Mouse (Mus musculus) ES-E14 (cell line): ENCODE data around the gene Prpsap1. TPM values are rescaled to one million over a fixed set of nuclear protein-coding genes. Genes with fewer than 3 reads are reported as not detected.

Experiments
- DNase-seq: peaks from one replicate; pipeline ENCODE4 v3.0.0-alpha.2; 2013; ENCODE audit warnings: low read depth, low spot score
- H3K27ac ChIP-seq: 2 replicates; pipeline ENCODE4 v1.5.1; 2012; ENCODE audit warnings: low read depth, mild to moderate bottlenecking, low read length, moderate library complexity, mixed read lengths; ENCODE audit not compliant: poor library complexity, insufficient read depth, severe bottlenecking
- H3K36me3 ChIP-seq: 2 replicates; pipeline ENCODE4 v1.6.1; 2012; ENCODE audit warnings: mild to moderate bottlenecking, low read length, moderate library complexity, mixed read lengths; ENCODE audit not compliant: control insufficient read depth, poor library complexity, insufficient read depth, severe bottlenecking
- H3K4me1 ChIP-seq, 2 experiments: fragments of 150-350 bp in 1 of 2; sonication (generic) in 1 of 2; 2 replicates each; pipeline ENCODE4 v1.6.1; 2012; ENCODE audit warnings: low read length in 2 of 2, mild to moderate bottlenecking in 1 of 2, mixed read lengths in 1 of 2; ENCODE audit not compliant: control insufficient read depth in 2 of 2, insufficient read depth in 2 of 2, poor library complexity in 1 of 2
- H3K4me3 ChIP-seq, 2 experiments: fragments of 150-350 bp in 1 of 2; sonication (generic) in 1 of 2; 2 replicates each; pipeline ENCODE4 v1.5.1; 2012; ENCODE audit warnings: low read length in 2 of 2, low read depth in 1 of 2, mild to moderate bottlenecking in 1 of 2, mixed read lengths in 1 of 2; ENCODE audit not compliant: insufficient read depth in 1 of 2, poor library complexity in 1 of 2, severe bottlenecking in 1 of 2
- H3K9ac ChIP-seq: 2 replicates; pipeline ENCODE4 v1.6.1; 2012; ENCODE audit warnings: low read depth, mild to moderate bottlenecking, low read length, mixed read lengths; ENCODE audit not compliant: poor library complexity, insufficient read depth, severe bottlenecking
- H3K9me3 ChIP-seq: fragments of 150-350 bp; sonication (generic); 2 replicates; pipeline ENCODE4 v1.6.1; 2012; ENCODE audit warnings: low read depth, mild to moderate bottlenecking, low read length; ENCODE audit not compliant: control insufficient read depth, insufficient read depth
- CHD2 ChIP-seq: IDR thresholded peaks from 2 replicates; pipeline ENCODE4 v1.6.1; 2014; ENCODE audit warnings: mild to moderate bottlenecking, low read depth, low read length, inconsistent platforms
- HCFC1 ChIP-seq: IDR thresholded peaks from 2 replicates; pipeline ENCODE4 v1.6.1; 2012; ENCODE audit warnings: low read length, inconsistent platforms, borderline replicate concordance; ENCODE audit not compliant: insufficient read depth
- MAFK ChIP-seq: IDR thresholded peaks from 2 replicates; pipeline ENCODE4 v1.6.1; 2014; ENCODE audit warnings: mild to moderate bottlenecking, low read depth, low read length, inconsistent platforms; ENCODE audit not compliant: insufficient read depth
- ZC3H11A ChIP-seq: IDR thresholded peaks from 2 replicates; pipeline ENCODE4 v1.6.1; 2012; ENCODE audit warnings: low read depth, mild to moderate bottlenecking, inconsistent platforms, low read length, borderline replicate concordance
- ZNF384 ChIP-seq: IDR thresholded peaks from 2 replicates; pipeline ENCODE4 v1.6.1; 2012; ENCODE audit warnings: low read depth, low read length, inconsistent platforms
- in situ Hi-C, 2 experiments: fragments of 600-800 bp; cut with MboI; formaldehyde crosslinking; loops; one replicate each; pipeline ENCODE4 v1.15.1; 2025; ENCODE audit warnings: low sequenced_read_pairs in 2 of 2, inconsistent platforms in 1 of 2; ENCODE audit not compliant: unreplicated experiment in 2 of 2
- total RNA-seq: library from RNA; depleted of rRNA; stranded (reverse); fragments of 300-350 nt; gene quantifications from 2 replicates; pipeline ENCODE4 v1.2.3, GENCODE M21; 2012

Gene Prpsap1
- total RNA-seq, 1 experiment = 121 TPM

GRCm38 (mm10) chr11:116528636-116529320 is 34.8 kb upstream of the Prpsap1 start:
- no peaks in the 10 kb centered on the region for H3K36me3 ChIP-seq
- no peak for TF ChIP-seq MAFK
- TF ChIP-seq CHD2 = no peak
- TF ChIP-seq ZC3H11A = no peak
- no peak for TF ChIP-seq HCFC1
- TF ChIP-seq ZNF384 = no peak
- H3K9ac ChIP-seq = no peak overlapping the region
- in situ Hi-C loops = no loop called here
- no peak for DNase-seq
- H3K4me1 ChIP-seq = peaks cover 0 to 5% of the 10 kb centered on the region in 2 experiments; a peak in 2 of 4 replicates
- no peak overlapping the region for H3K27ac ChIP-seq
- no peaks in the 10 kb centered on the region for H3K9me3 ChIP-seq
- no peak overlapping the region for H3K4me3 ChIP-seq

DNA sequence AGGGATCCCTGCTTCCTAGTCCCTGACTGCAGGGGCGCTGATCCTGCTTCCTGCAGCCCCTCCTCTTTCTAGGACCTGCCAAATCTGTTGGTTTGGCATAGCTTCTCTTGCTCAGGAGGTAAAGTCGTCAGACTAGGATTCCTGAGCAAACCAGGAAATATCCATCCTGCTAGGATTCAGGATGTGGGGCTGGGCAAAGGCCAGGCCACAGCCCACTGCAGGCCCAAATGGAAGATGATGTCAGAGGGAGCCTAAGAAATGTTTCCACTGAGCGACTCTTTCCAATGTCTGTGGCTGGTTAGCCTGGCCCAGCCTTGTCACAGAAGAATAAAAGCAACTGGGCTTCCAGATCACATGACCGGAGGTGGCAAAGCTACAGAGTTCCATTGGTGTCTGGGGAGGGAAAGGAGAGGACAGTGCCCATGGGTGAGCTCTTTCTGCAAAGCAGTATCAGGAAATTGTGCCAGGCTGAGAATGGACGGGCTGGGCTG is 29.7 kb upstream of the Prpsap1 start:
- no peak for DNase-seq
- no peak for TF ChIP-seq MAFK
- TF ChIP-seq ZC3H11A = no peak
- no peak for TF ChIP-seq CHD2
- no peak for TF ChIP-seq ZNF384
- no peak for TF ChIP-seq HCFC1
- in situ Hi-C loops = no loop called here
- H3K9me3 ChIP-seq = no peaks in the 10 kb centered on the region
- no peak overlapping the region for H3K9ac ChIP-seq
- H3K27ac ChIP-seq = no peak overlapping the region
- H3K4me1 ChIP-seq = peaks cover 0 to 8% of the 10 kb centered on the region in 2 experiments; a peak in 1 of 4 replicates
- no peaks in the 10 kb centered on the region for H3K36me3 ChIP-seq
- H3K4me3 ChIP-seq = no peak overlapping the region

- Histone ChIP-seq H3K9ac (no peak overlapping the region), H3K27ac (no peak overlapping the region), H3K4me3 (no peak overlapping the region), H3K9me3 (no peaks in the 10 kb centered on the region), H3K4me1 (peaks cover 0 to 5% of the 10 kb centered on the region in 2 experiments; a peak in 1 of 4 replicates), H3K36me3 (no peaks in the 10 kb centered on the region)
- TF ChIP-seq CHD2 = no peak
- in situ Hi-C loops = no loop called here
- no peak for DNase-seq
Observed at GRCm38 (mm10) chr11:116522886-116523698, 29.1 kb upstream of the Prpsap1 start.

DNA sequence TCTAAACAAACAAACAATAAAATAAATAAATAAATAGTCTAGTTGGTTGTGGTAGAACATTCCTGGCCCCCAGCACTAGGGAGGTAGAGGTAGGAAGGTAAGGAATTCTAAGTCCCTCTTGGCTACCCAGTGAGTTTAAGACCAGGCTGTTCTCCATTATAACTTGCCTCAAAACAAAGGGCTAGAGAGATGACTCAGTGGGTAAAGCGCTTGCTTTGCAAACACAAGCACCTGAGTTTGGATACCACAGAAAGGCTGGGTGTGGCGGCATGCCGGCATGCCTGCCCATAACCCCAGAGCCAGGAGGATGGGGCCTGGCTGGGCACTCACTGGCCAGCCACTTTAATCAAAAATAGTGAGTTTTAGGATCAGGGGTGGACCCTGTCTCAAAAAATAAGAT is 28.0 kb upstream of the Prpsap1 start:
- in situ Hi-C loops = no loop called here
- TF ChIP-seq ZNF384 = no peak
- no peak for TF ChIP-seq MAFK
- no peak for TF ChIP-seq CHD2
- no peak for TF ChIP-seq ZC3H11A
- no peak for TF ChIP-seq HCFC1
- Histone ChIP-seq H3K27ac (no peak overlapping the region), H3K9me3 (no peaks in the 10 kb centered on the region), H3K9ac (no peak overlapping the region), H3K4me3 (no peak overlapping the region), H3K4me1 (peaks cover 0 to 5% of the 10 kb centered on the region in 2 experiments; a peak in 1 of 4 replicates), H3K36me3 (no peaks in the 10 kb centered on the region)
- DNase-seq = no peak
